Mouse (Mus musculus): Measurements from ENCODE around the gene Zdbf2. TPM values are rescaled to one million over a fixed set of nuclear protein-coding genes. Genes with fewer than 3 reads are reported as not detected.

The Zdbf2 gene
- total RNA-seq (2022) = 10 to 100 TPM; 14.6 to 17.2 (median 16.0) TPM

- DNase-seq (ENCODE audit: low spot score in 2 of 2) = no peak
These were observed at the start of gene Zdbf2 for GRCm38 (mm10) chr1:63272741-63273338. Gene Zdbf2, plus strand, starts transcription at chr1:63273265.

GRCm38 (mm10) chr1:63225009-63225408 is 48.1 kb upstream of the Zdbf2 start:
- DNase-seq (ENCODE audit: low spot score in 2 of 2) = no peak

DNA sequence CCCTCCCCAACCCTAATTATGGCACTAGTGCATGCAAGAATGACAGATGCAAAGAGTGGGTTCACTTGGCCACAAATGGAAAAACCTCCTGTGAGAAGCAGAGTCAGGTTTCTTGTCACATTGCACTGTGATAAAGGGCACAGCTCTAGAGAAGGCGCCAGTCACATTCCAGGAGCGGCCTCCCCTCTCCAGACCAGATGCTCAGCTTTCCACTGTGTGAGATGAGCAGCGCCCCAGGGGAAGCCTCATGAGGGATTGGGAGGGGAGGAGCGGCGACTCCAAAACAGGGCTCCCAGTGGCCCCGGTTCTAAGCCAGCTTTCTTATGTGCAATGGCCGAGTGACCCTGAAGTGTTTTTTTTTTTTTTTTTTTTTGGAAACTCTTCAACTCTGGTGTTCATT is 47.2 kb upstream of the Zdbf2 start:
- no peak for DNase-seq (ENCODE audit: low spot score in 2 of 2)

DNA sequence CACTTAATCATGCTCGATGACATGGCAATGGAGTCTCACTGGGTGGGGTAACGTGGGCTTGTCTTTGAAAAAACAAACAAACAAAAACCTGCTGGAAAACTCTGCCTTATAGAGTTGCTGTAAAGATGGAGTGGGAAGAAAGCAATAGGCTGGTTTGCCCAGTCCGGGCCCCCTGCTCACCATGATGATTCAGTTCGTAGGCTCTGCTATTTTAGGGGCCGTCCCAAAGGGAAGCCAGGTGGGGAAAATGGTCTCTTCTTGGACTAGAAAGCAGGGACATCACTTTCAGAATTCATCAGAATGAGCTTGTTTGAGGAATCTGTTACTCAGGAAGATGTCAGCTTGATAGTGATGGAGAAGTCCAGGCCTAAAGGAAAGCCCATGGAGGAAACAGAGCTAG is 45.8 kb upstream of the Zdbf2 start:
- DNase-seq (ENCODE audit: low spot score in 2 of 2) = no peak

DNA sequence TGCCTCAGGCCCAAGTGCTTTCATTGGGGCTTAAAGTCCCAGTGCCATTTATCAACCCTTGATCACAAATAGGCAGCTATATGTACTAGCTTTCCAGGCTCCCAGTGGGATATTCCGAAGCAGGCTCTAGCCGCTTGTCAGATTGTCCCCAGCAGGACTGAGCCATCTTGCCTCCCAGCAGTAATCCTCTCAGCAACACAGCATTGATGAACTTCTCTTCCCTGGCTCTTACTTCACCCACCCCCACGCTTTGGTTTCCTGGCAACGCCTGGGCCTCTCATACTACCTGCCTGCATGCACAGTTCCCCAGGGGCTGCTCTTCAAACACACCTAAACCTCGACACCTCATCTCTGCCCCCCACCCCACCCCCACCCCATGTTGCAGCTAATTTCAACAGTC is 35.7 kb upstream of the Zdbf2 start:
- no peak for DNase-seq (ENCODE audit: low spot score in 2 of 2)

- no peak for DNase-seq (ENCODE audit: low spot score in 2 of 2)
These were observed 33.8 kb upstream of the Zdbf2 start for GRCm38 (mm10) chr1:63239305-63239704.

- DNase-seq (ENCODE audit: low spot score in 2 of 2) = no peak
These were observed 33.3 kb upstream of the Zdbf2 start for GRCm38 (mm10) chr1:63239751-63240150.

DNA sequence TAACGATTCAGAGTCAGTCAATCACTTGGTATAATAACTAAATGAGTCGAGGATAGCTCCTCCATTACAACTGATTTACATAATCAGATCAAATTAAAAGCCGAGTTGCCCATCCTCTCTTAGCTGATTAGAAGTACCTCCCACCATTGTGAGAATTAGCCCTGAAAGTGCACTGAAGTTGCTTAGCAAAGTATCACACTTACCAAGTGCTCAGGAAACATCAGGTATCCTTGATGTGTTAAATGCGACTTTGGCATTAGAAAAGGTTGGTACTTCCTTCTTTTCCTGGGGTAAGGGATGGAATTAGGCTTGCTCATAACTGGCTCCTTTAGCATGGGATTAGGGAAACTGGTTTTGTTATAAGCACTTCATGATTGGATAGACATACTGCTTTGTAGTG is 29.2 kb upstream of the Zdbf2 start:
- DNase-seq (ENCODE audit: low spot score in 2 of 2) = no peak

DNA sequence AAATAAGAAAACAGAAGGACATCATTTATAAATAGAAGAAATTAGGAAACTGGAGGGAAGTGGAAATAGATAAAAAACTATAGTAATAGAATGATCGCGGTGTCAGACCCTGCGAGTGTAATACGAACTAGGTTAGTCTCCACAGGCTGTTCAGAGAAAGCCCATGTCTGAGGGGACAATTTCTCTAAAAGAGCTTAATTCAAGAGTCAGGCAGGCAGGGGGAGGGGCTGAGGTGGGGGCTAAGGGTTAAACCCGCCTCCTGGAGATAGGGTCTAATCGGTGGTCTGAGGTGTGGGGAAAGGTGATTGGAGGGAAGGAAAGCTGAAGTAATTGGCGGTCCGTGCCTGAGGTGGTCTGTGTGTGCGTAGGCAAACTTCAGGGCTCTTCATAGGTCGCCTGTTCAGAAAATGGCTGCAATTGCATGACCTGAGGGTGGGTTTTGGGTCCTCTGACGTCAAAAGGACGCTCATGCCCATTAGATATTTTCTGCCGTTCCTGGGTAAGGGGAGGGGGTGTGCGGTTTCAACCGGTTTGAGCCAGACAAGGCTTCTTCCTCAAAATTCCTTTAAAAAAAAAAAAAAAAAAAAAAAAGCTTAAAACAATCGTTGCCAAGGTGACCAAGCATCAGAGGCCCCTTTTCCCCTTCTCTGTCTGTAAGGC is 26.1 kb upstream of the Zdbf2 start:
- no peak for DNase-seq (ENCODE audit: low spot score in 2 of 2)

DNA sequence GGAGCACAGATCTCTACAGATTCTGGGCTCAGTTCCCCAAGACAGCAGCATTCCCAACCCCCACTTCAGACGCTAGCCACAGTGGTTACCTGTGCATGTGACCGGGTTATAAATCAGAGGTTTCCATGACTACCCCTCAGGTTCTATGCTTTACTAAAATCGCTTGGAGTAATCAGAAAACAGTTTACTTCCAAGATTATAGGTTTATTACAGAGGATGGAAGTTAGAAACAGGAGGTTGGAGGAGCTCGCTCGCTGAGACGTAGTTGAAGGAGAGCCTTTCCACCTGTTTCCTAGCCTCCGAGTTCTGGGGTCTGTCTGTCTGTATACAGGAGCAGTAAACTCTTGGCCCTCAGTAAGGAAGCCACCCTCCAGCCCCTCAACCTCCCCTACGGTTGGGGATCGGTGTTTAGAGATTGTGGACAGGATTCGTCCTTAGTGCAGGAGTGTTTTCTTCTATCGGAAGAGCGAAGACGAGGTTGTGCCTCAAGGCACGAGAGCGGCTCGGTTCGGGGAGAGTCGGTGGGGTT is 25.2 kb upstream of the Zdbf2 start:
- no peak for DNase-seq (ENCODE audit: low spot score in 2 of 2)

GRCm38 (mm10) chr1:63248360-63248851 is 24.7 kb upstream of the Zdbf2 start:
- DNase-seq (ENCODE audit: low spot score in 2 of 2) = no peak

- DNase-seq (ENCODE audit: low spot score in 2 of 2) = no peak
These were observed 23.8 kb upstream of the Zdbf2 start for GRCm38 (mm10) chr1:63249261-63249660.

- no peak for DNase-seq (ENCODE audit: low spot score in 2 of 2)
These were observed 20.5 kb upstream of the Zdbf2 start for GRCm38 (mm10) chr1:63252351-63253209.

- DNase-seq (ENCODE audit: low spot score in 2 of 2) = no peak
These were observed 19.8 kb upstream of the Zdbf2 start for GRCm38 (mm10) chr1:63253291-63253690.

DNA sequence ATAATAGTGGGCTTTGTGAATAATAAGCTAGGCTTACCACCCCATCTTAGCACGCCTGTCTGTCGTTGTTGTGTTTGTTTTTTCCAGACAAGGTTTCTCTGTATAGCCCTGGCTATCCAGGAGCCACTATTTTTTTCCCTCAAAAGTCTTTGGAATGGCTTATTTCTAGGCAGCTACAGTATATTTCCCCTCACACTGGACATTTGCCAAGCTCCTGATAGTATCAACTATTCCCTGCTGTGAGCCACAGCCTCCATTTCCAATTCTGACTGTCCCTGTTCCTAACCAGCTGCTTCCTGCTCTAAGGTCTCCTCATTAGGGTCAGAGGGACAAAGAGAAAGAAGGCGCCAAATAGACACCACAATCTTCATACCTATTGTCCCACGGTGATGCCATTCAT is 18.0 kb upstream of the Zdbf2 start:
- no peak for DNase-seq (ENCODE audit: low spot score in 2 of 2)

GRCm38 (mm10) chr1:63256083-63256482 is 17.0 kb upstream of the Zdbf2 start:
- DNase-seq (ENCODE audit: low spot score in 2 of 2) = peak in 1 of 2 experiments; percentile 33

- no peak for DNase-seq (ENCODE audit: low spot score in 2 of 2)
These were observed 14.6 kb upstream of the Zdbf2 start for GRCm38 (mm10) chr1:63258501-63258900.

DNA sequence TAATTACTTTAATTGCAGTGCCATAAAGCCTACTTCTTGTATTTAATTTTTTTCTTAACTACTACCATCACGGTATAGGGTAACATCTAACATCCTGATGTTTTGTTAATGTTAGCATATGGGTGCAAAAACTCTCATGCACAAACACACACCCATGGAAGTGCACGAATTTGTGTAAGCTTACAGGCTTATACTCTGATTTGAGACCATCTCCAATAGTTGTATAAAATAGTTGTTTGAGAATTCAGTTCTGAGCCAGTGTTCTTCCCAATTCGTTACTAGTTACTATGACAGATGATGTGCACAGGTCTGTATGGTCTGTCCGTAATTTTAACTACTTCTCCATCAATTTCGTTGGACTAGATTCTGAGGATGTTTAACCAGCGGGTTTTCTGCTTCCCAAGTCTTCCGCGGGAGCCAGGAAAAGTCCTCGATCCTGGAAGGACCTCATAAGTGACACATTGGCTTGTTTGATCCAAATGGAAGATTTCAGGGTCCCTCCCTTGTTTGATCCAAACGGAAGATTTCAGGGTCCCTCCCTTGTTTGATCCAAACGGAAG is 13.7 kb upstream of the Zdbf2 start:
- no peak for DNase-seq (ENCODE audit: low spot score in 2 of 2)

GRCm38 (mm10) chr1:63259916-63260741 is 12.9 kb upstream of the Zdbf2 start:
- DNase-seq (ENCODE audit: low spot score in 2 of 2) = no peak

DNA sequence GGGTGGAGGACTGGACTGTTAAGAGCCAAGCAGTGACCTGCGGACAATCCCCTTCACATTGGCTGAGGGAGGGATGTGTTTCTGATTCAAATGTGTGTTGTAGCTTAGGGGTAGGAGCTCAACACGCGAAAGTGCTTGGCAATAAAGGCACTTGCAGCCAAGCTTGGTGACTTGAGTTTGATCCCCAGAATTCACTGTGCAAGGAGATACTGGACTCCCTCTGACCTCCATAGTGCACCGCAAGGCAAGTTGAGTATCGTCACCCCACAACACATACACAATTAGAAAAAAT is 12.4 kb upstream of the Zdbf2 start:
- DNase-seq (ENCODE audit: low spot score in 2 of 2) = no peak

- no peak for DNase-seq (ENCODE audit: low spot score in 2 of 2)
These were observed 11.9 kb upstream of the Zdbf2 start for GRCm38 (mm10) chr1:63261041-63261590.
